Mouse (Mus musculus): ENCODE data around the gene Polm. TPM values are rescaled to one million over a fixed set of nuclear protein-coding genes. Genes with fewer than 3 reads are reported as not detected.

The Polm gene
- polyA plus RNA-seq (2012; rRNA removed), result 28.1 and 34.2 TPM in 2 replicates

- TF ChIP-seq POLR2A (IDR thresholded peaks at IDR 0.05; ENCODE audit: borderline replicate concordance, extremely low read depth, low read depth, low read length), result peak; percentile 76; the same call in 1 of the 2 replicates
- TF ChIP-seq CTCF (IDR thresholded peaks at IDR 0.05; ENCODE audit: insufficient read depth, low read length), result peak; percentile 72
- no peaks in the 10 kb centered on the region for H3K4me1 ChIP-seq (ENCODE audit: control insufficient read depth, insufficient read depth, low read length)
- under 1% methylated on average over 63 of the region's 63 CpGs for WGBS
Measured at GRCm38 (mm10) chr11:5837251-5838246, at the start of gene Polm. TSS of gene Polm (minus strand) at chr11:5838016.

GRCm38 (mm10) chr11:5887250-5887649 is 49.4 kb upstream of the Polm start:
- no peak for DNase-seq
- TF ChIP-seq POLR2A (IDR thresholded peaks at IDR 0.05; ENCODE audit: borderline replicate concordance, extremely low read depth, low read depth, low read length) (no peak), CTCF (IDR thresholded peaks at IDR 0.05; ENCODE audit: insufficient read depth, low read length) (no peak)
- 64% methylated on average over 5 of the region's 5 CpGs for WGBS
- peaks cover 2% of the 10 kb centered on the region for H3K4me1 ChIP-seq (ENCODE audit: control insufficient read depth, insufficient read depth, low read length)
- no peak overlapping the region for H3K4me3 ChIP-seq (replicated peaks; ENCODE audit: extremely low read depth, low read depth, low read length)

More at GRCm38 (mm10) chr11:5837251-5838246, at the start of gene Polm:
- DNase-seq, result peak; percentile 93
- peak within 1 kb of the TSS; percentile 74 for H3K4me3 ChIP-seq (replicated peaks; ENCODE audit: extremely low read depth, low read depth, low read length)

GRCm38 (mm10) chr11:5886187-5886586 is 48.4 kb upstream of the Polm start:
- Histone ChIP-seq H3K4me1 (ENCODE audit: control insufficient read depth, insufficient read depth, low read length) (no peaks in the 10 kb centered on the region), H3K4me3 (replicated peaks; ENCODE audit: extremely low read depth, low read depth, low read length) (no peak overlapping the region)
- DNase-seq, result peak; percentile 53
- TF ChIP-seq POLR2A (IDR thresholded peaks at IDR 0.05; ENCODE audit: borderline replicate concordance, extremely low read depth, low read depth, low read length) (no peak), CTCF (IDR thresholded peaks at IDR 0.05; ENCODE audit: insufficient read depth, low read length) (peak; percentile 59)
- 14% methylated on average over 9 of the region's 9 CpGs for WGBS

- Histone ChIP-seq H3K4me3 (replicated peaks; ENCODE audit: extremely low read depth, low read depth, low read length) (no peak overlapping the region), H3K4me1 (ENCODE audit: control insufficient read depth, insufficient read depth, low read length) (peaks cover 5% of the 10 kb centered on the region)
- TF ChIP-seq CTCF (IDR thresholded peaks at IDR 0.05; ENCODE audit: insufficient read depth, low read length) (no peak), POLR2A (IDR thresholded peaks at IDR 0.05; ENCODE audit: borderline replicate concordance, extremely low read depth, low read depth, low read length) (no peak)
- DNase-seq, result no peak
- 52% methylated on average over 8 of the region's 8 CpGs for WGBS
Measured at GRCm38 (mm10) chr11:5882518-5882917, 44.7 kb upstream of the Polm start.

- WGBS, result 58% methylated on average over 5 of the region's 5 CpGs
- Histone ChIP-seq H3K4me1 (ENCODE audit: control insufficient read depth, insufficient read depth, low read length) (peaks cover 5% of the 10 kb centered on the region), H3K4me3 (replicated peaks; ENCODE audit: extremely low read depth, low read depth, low read length) (no peak overlapping the region)
- peak; percentile 50 for DNase-seq
- no peak for TF ChIP-seq POLR2A (IDR thresholded peaks at IDR 0.05; ENCODE audit: borderline replicate concordance, extremely low read depth, low read depth, low read length)
- TF ChIP-seq CTCF (IDR thresholded peaks at IDR 0.05; ENCODE audit: insufficient read depth, low read length), result peak; percentile 81
Measured at GRCm38 (mm10) chr11:5879905-5880304, 42.1 kb upstream of the Polm start.

- 26% methylated on average over 8 of the region's 8 CpGs for WGBS
- peaks cover 5% of the 10 kb centered on the region for H3K4me1 ChIP-seq (ENCODE audit: control insufficient read depth, insufficient read depth, low read length)
- peak overlapping the region; percentile 35 for H3K4me3 ChIP-seq (replicated peaks; ENCODE audit: extremely low read depth, low read depth, low read length)
- DNase-seq, result no peak
- no peak for TF ChIP-seq POLR2A (IDR thresholded peaks at IDR 0.05; ENCODE audit: borderline replicate concordance, extremely low read depth, low read depth, low read length)
- TF ChIP-seq CTCF (IDR thresholded peaks at IDR 0.05; ENCODE audit: insufficient read depth, low read length), result no peak
Measured at GRCm38 (mm10) chr11:5878661-5879060, 40.8 kb upstream of the Polm start.

GRCm38 (mm10) chr11:5877921-5878526 is 40.2 kb upstream of the Polm start, which contains the start of gene Pold2:
TSS of gene Pold2 (minus strand) at chr11:5878292.
- WGBS, result 0% methylated on average over 52 of the region's 52 CpGs
- peak; percentile 93 for DNase-seq
- H3K4me3 ChIP-seq (replicated peaks; ENCODE audit: extremely low read depth, low read depth, low read length), result peak within 1 kb of the TSS; percentile 86
- peak; percentile 80; the same call in 1 of the 2 replicates for TF ChIP-seq POLR2A (IDR thresholded peaks at IDR 0.05; ENCODE audit: borderline replicate concordance, extremely low read depth, low read depth, low read length)
- no peak for TF ChIP-seq CTCF (IDR thresholded peaks at IDR 0.05; ENCODE audit: insufficient read depth, low read length)
- peaks cover 5% of the 10 kb centered on the region for H3K4me1 ChIP-seq (ENCODE audit: control insufficient read depth, insufficient read depth, low read length)

GRCm38 (mm10) chr11:5877421-5877820 is 39.6 kb upstream of the Polm start:
- DNase-seq, result no peak
- H3K4me1 ChIP-seq (ENCODE audit: control insufficient read depth, insufficient read depth, low read length), result peaks cover 5% of the 10 kb centered on the region
- H3K4me3 ChIP-seq (replicated peaks; ENCODE audit: extremely low read depth, low read depth, low read length), result peak overlapping the region; percentile 29
- WGBS, result 2% methylated on average over 5 of the region's 5 CpGs
- TF ChIP-seq CTCF (IDR thresholded peaks at IDR 0.05; ENCODE audit: insufficient read depth, low read length) (no peak), POLR2A (IDR thresholded peaks at IDR 0.05; ENCODE audit: borderline replicate concordance, extremely low read depth, low read depth, low read length) (no peak)

- WGBS, result 95% methylated on average over 9 of the region's 9 CpGs
- no peak overlapping the region for H3K4me3 ChIP-seq (replicated peaks; ENCODE audit: extremely low read depth, low read depth, low read length)
- H3K4me1 ChIP-seq (ENCODE audit: control insufficient read depth, insufficient read depth, low read length), result no peaks in the 10 kb centered on the region; the same call in 1 of the 2 replicates
- TF ChIP-seq CTCF (IDR thresholded peaks at IDR 0.05; ENCODE audit: insufficient read depth, low read length) (no peak), POLR2A (IDR thresholded peaks at IDR 0.05; ENCODE audit: borderline replicate concordance, extremely low read depth, low read depth, low read length) (no peak)
- DNase-seq, result no peak
Measured at GRCm38 (mm10) chr11:5873192-5873591, 35.4 kb upstream of the Polm start.

Measured in lung, adult 2 months (tissue).